In genomic region chr14:98089246-98089645, GRCm38 (mm10) we compare ENCODE assay signal across 31 mouse cellular contexts.
"Had no signal": no experiment of that assay in that cellular context is flagged by ENCODE, and none has a peak within 500 bp of the region (broad histone marks: within the 10 kb centered on the region; RNA-seq: fewer than 3 reads in every experiment).

No protein-coding gene starts in this region.

- DNase-seq: heart, postnatal 14 days; heart, postnatal 36 days; heart, postnatal 4 days; kidney, adult 11 months; kidney, adult 18-20 months; kidney, adult 2 months; kidney, adult 8-10 months; kidney, adult 9 months; kidney, postnatal 10 days; kidney, postnatal 14 days; kidney, postnatal 25 days; kidney, postnatal 36 days; kidney, postnatal 4 days; layer of hippocampus, adult 9-11 months had no signal

- ATAC-seq: hindbrain, embryonic 16.5 days; hindbrain, postnatal 0 days; inflammation-experienced regulatory T-cells, adult 6 months; intestine, embryonic 15.5 days; intestine, embryonic 16.5 days; intestine, postnatal 0 days had no signal

- H3K4me3 ChIP-seq: heart, embryonic 10.5 days; heart, embryonic 12.5 days; heart, embryonic 13.5 days; heart, embryonic 15.5 days; hindbrain, embryonic 10.5 days; hindbrain, embryonic 12.5 days; hindbrain, embryonic 13.5 days; hindbrain, embryonic 15.5 days; intestine, embryonic 15.5 days; kidney, embryonic 15.5 days; layer of hippocampus, adult 2 months; left cerebral cortex, adult 2 months had no signal

- H3K4me1 ChIP-seq: heart, embryonic 10.5 days; heart, embryonic 12.5 days; heart, embryonic 13.5 days; heart, embryonic 15.5 days; hindbrain, embryonic 10.5 days; hindbrain, embryonic 12.5 days; hindbrain, embryonic 13.5 days; hindbrain, embryonic 15.5 days; intestine, embryonic 15.5 days had no signal
